Mouse (Mus musculus): ENCODE results near the gene Sin3b.
"Not testable (repeated sequence)": the region's sequence is repeated elsewhere in the genome, so short reads cannot be mapped to it uniquely, and the experiment has no call there.

Gene Sin3b

DNA sequence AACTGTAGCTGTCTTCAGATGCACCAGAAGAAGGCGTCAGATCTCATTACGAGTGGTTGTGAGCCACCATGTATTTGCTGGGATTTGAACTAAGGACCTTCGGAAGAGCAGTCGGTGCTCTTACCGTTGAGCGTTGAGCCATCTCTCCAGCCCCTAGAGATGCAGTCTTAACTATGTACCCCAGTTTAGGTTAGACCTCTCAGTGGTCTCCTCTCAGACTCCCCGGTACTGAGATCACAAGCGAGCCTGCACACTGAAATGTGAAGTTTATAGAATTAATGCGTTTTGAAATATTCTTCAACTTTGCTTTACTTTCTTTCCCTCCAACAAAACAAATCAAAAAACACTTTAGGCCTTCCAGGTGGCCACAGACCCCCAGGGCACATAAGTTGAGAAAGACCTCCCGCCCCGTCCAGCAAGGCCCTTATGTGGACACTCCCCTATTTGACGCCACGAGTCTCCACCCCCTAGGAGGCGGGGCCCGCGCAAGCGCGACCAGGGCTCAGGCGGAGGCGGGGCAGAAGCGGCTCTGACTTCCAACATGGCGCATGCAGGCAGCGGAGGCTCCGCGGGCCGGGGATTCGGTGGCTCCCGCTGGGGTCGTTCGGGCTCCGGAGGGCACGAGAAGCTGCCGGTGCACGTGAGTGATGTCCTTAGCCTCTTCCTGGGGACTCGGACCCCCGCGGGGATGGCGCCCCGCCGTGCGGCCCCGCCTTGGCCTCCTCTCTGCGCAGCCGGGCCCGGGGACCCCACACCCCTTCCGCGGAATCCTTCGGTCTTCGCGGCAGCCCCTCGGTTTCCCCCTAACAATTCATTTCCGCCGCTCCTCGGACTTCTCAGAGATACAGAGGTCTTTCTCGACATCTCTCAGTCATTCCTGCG lies at the start of gene Sin3b:
Gene Sin3b (plus strand): TSS at position 517 of the 882 bp plus-strand sequence.
- peak; percentile 62 for DNase-seq (ENCODE audit: extremely low spot score, low read depth, low spot score)

DNA sequence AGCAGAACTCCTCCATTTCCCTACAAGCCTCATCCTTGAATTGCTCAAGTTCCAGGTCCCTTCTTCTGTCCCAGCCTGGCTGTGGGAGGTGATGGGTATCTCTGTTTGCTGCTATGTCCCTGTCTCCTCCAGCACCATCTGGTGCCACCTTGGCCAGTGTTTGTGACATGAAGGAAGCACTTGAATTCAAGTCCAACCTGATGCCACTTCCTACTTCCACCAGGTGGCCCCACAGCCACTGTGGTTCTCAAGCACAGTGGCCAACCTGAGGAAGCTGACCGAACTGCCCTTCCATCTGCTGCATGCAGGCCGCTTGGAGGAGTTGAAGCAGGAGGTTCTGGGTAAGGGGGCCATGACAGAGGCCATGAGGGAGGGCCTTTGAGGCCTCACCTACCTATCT lies 48.9 kb upstream of the Sin3b start:
- DNase-seq (ENCODE audit: extremely low spot score, low read depth, low spot score): no peak

DNA sequence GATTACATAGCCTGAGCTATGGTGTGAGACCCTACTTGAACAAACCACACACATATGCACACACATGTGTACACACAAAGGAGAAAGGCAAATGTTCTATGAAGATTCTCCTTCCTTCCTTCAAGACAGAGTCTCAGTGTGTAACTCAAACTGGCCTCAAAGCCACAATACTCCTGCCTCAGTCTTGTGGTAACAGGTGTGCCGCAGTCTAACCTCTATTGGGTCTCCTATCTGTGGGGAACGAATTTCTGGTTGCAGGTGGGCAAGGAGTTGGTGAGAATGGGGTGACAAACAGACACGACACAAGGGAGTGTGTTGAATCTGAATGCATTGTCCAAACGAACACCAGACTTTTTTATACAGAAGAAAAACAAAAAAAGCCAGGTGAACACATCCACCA lies 46.6 kb upstream of the Sin3b start:
- DNase-seq (ENCODE audit: extremely low spot score, low read depth, low spot score): no peak

DNA sequence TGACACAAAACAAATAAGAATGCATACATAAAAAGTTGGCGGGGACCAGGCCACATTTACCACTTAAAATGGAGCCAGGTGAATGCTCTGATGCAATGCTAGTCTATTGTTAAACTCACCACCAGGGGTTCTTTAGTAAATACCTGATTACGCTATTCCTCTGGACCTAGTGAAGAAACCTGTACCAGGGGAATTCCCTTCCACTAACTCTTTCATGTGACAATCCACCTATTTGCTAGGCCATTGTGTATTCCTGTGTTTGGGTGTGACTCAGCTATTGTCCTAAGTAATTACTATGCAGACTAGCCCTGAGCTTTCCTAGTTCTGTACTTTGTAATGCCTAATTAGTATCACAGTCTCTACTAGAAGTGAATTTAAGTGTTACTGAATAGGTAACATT lies 46.2 kb upstream of the Sin3b start:
- DNase-seq (ENCODE audit: extremely low spot score, low read depth, low spot score): not testable (repeated sequence)

DNA sequence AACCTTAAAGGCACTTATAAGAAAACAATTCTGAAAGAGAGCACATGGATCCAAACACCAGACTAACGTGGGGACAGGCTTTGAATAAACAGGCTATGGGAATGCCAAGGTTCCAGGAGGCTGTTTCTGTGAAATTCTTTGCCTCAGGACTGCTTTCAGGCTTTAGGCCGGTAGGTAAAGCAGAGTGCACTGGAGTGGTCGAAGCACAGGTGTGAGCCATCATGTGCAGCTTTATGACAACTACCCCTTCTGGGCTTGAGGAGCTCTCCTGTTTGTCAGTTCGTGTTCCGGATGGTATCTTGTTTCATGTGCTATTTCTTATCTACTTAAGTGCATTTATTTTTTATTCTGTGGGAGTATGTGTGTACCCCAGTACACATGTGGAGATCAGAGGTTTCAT lies 45.8 kb upstream of the Sin3b start:
- no peak for DNase-seq (ENCODE audit: extremely low spot score, low read depth, low spot score)

DNA sequence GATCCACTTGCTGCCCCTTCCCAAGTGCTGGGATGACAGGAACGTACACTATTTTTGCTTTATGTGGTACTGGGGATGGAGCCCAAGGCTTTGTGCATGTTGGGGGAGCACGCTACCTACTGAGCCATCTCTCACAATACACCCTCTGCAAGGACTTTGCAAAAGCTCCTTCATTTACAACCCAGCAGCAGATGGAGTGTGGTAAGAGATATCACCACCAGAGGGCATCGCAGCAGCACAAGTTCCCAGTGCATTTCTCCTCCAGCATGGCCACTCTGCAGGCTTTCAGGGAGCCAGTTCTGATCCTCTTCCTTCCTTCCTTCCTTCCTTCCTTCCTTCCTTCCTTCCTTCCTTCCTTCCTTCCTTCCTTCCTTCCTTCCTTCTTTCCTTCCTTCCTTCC lies 43.0 kb upstream of the Sin3b start:
- DNase-seq (ENCODE audit: extremely low spot score, low read depth, low spot score): peak; percentile 26

DNA sequence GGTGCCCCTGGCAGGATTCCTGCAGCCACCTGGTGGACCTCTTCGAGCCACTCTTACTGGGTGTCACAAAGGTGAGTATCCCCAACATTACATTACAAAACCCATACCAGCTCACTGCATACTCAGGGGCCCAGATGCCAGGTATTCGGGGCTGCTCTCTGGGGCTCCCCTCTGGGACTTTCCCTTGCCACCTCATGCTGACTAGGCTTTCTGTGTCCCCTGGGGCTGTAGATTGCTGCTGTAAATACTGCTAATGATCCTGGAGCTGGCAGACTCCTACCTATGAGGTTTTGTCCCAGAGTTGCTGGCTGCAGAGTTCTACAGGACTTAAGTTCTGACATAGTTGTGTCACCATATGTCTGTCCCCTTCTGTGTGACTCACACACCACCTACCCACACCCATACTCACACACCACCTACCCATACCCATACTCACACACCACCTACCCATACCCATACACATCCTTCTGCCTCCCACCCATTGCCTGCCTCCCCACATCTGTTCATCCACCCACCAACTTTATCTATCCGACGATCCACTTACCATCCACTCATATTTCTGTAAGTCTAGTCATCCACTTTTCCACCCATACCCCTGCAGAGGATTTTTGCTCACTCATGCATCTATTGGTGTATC lies 40.9 kb upstream of the Sin3b start:
- no peak for DNase-seq (ENCODE audit: extremely low spot score, low read depth, low spot score)

DNA sequence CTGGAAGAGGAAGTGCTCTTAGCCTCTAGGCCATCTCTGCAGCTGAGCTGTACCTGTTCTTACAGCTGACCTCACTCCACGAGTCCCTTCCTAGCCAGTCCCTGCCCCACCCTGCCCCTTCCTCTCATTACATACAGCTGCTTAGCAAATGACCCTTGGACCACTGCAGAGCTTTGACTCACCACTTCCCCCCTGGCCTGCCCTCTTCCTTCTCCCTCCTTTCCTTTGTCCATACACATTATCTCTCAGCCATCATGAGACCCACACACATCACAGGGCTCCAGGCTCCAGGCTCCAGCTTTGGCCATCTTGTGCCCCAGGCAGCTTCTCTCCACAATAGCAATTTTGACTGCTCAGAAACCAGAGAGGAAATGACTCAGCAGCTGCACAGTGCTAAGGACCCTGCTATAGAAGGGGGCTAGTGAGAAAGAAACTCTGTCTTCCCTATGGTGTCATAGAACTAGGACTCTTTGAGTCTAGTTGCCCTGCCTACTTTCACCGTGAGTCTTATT lies 40.0 kb upstream of the Sin3b start:
- DNase-seq (ENCODE audit: extremely low spot score, low read depth, low spot score): no peak

DNA sequence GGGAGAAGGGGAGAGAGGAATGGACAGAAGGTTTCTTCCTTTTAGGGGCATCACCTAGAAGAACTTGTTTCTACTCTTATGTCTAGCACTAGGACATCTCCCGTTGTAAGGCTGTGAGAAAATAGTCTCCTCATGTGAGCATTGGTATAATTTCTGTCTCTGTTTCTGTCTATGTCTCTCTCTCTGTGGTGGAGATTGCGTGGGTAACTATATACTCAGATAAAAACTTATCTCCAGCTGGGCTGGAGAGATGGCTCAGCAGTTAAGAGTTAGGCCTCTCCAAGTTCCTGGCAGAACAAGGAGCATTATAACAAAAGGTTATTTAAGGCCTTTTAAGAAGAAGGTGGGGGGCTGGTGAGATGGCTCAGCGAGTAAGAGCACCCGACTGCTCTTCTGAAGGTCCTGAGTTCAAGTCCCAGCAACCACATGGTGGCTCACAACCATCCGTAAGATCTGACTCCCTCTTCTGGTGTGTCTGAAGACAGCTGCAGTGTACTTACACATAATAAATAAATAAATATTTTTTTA lies 39.4 kb upstream of the Sin3b start:
- not testable (repeated sequence) for DNase-seq (ENCODE audit: extremely low spot score, low read depth, low spot score)

DNA sequence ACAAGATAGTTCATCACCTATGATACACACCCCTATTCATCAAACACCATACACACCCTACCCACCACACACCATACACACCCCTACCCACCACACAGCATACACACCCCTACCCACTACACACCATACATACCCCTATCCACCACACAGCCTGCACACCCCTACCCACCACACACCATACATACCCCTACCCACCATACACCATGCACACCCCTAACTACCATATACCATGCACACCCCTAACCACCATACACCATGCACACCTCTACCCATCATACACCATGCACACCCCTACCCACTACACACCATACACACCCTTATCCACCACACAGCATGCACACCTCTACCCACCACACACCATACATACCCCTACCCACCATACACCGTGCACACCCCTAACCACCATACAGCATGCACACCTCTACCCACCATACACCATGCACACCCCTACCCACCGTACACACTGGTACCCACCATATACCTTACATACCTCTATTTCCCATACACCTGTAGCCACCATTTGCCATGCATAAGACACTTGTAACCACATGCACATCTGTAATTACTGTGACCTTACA lies 24.6 kb upstream of the Sin3b start:
- no peak for DNase-seq (ENCODE audit: extremely low spot score, low read depth, low spot score)

DNA sequence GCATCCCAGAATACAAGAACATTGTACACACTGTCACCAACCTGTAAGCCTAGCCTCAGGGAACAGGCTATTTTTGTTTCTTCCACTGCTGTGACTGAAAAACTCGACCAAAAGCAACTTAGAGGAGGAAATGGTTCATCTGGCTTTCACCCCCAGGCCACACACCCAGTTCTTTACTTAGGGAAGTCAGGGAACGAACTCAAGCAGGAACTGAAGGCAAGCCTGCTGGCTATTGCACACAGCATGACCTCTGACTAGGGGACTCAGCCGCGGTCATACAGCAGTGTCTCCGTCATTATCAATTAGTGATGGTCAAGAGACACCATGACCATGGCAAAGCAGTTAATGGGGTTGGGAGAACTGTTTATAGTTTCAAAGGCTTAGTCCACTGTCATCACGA lies 10.5 kb upstream of the Sin3b start:
- no peak for DNase-seq (ENCODE audit: extremely low spot score, low read depth, low spot score)

DNA sequence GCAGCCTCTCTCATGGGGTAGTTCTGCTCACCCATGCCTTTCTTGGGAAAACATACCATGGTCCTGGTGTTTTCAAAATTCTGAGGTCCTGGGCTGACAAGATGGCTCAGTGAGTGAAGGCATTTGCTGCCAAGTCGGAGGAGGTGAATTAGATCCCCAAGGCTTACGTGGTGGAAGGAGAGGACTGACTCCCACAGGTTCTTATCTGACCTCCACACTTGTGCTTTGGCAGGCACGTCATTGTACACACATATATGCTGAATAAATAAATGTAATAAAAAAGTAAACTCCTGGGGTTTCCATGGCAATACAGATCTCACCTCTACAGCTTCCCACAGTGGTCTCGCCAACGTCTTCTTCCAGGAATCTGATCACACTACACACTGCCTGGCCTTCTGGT lies 6.5 kb upstream of the Sin3b start:
- DNase-seq (ENCODE audit: extremely low spot score, low read depth, low spot score): no peak

DNA sequence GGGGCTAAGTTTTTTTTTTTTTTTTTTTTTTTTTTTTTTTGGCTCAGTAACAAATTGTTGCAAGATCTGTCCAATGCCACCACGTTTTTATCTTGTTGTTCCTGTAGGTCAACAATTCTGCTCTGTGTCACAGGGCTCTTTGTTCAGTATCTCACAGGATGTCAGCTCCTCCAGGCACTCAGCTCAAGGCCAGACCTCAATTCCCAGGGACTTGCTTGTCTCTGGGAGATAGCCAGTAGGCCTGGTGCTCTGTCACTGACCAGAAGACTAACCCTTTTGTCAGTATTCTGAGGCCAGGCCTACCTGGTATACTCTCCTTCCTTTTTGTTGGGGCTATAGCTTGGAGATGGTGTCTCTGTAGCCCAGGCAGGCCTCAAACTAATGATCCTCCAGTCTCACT lies 2.5 kb upstream of the Sin3b start:
- no peak for DNase-seq (ENCODE audit: extremely low spot score, low read depth, low spot score)

DNA sequence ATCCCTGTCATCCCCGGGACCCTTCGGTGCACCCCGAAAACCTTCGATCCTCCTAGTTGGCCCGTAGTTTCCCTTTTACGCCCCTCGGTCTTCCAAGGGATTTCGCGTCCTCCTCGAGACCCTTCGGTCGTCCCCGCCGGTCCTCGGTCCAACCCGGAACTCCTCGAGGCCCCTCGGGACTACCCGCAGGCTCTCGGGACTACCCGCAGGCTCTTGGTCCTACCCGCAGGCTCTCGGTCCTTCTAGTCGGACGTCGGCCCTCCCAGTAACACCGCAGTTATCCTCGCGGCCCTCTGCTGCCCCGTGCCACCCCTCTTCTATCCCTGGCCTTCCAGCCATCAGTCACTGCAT lies 541 bp downstream of the Sin3b start:
- no peak for DNase-seq (ENCODE audit: extremely low spot score, low read depth, low spot score)

DNA sequence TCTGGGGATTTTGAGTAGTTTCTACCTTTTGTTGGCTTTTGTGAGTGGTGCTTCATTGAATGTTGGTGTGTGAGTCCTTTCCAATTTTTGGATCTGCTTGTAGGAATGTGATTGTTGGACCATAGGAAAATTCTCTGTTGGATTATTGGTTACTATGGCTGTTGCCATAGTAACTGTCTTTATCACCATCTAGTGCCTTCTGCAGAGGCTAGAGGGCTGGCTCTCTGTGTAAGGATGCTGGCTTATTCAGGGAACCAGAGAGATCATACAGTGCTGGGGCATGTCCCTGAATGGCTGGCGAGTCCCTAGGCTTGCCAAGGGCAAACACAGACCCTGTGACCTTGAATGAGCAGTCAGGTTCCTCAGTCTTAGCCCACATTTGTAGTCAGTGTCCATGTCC lies 5.6 kb downstream of the Sin3b start:
- no peak for DNase-seq (ENCODE audit: extremely low spot score, low read depth, low spot score)

DNA sequence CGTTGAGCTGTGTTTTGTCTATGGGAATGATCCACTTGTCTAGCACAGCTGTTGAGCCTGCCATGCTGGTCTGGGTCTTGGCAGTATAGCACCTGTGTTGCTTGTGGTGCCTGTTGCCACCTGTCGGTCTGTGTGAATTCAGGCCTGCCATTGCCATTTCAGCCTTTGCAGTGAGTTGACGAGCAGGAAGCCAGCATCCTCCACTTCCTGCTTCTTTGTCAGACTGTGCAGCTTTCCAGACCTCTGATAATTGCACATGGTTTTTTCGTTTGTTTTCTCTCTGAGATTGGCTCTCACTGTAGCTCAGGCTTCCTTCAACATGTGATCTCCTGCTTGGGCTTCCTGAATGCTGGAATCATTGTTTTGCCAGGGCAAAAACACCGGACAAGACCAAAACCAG lies 11.9 kb downstream of the Sin3b start:
- DNase-seq (ENCODE audit: extremely low spot score, low read depth, low spot score): no peak

DNA sequence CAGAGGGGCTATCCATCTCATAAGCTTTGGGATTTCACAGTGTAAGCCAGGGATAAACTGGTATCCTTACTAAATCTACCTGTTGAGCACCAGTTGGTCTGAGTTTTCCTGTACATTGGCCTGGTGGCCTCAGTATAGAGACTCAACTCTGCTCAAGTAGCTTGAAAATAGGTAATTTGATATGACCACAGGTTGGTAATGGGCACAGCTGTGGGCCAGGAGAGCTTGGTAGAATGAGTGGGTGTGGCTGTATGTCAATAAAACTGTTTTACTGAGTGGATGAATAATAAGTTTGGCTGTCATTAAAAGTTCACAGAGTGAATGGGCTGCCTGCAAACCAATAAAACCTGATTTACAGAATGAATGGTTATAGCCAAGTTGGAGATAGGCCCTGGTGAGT lies 13.8 kb downstream of the Sin3b start:
- DNase-seq (ENCODE audit: extremely low spot score, low read depth, low spot score): no peak

DNA sequence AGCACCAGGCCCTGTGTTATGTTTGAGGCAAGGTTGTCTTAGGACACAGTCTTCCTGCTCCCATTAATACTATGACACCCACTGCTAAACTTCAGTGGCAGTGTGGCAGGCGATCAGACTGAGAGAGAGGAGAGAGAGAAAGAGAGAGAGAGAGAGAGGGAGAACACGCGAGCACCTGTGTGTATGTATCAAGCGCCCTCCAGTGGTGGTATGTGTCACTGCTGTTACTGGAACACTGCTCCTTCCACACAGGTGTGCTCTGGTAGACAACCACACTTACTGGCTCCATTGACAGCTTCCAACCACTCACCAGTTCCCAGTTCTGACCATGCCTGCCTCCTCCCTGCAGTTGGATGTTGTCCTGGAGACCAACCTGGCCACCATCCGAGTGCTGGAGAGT lies 23.0 kb downstream of the Sin3b start:
- peak; percentile 14 for DNase-seq (ENCODE audit: extremely low spot score, low read depth, low spot score)

DNA sequence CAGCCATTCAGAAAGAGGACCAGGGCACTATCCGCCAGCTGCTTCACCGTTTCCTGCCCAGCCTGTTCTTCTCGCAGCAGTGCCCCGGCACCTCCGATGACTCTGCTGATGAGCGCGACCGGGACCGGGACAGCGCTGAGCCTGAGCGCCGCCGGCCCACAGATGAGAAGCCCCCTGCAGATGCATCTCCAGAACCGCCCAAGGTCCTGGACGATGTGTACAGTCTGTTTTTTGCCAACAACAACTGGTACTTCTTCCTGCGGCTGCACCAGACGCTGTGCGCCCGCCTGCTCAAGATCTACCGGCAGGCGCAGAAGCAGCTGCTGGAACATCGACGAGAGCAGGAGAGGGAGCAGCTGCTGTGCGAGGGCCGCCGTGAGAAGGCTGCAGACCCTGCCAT lies 26.8 kb downstream of the Sin3b start:
- no peak for DNase-seq (ENCODE audit: extremely low spot score, low read depth, low spot score)

DNA sequence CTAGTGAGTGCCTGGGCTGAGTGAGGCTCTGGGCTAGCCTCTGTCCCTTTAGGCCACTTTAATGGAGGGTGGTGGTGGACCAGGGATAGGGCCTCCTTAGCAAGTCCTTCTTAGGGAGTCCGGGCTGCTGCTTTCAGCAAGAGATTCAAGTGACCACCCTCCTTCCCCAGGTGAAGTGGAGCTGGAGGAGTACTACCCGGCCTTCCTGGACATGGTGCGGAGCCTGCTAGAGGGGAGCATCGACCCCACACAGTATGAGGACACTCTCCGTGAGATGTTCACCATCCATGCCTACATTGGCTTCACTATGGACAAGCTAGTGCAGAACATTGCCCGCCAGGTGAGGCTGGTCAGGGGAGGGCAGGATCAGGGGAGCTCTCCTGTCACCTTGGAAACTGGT lies 27.2 kb downstream of the Sin3b start:
- no peak for DNase-seq (ENCODE audit: extremely low spot score, low read depth, low spot score)

DNA sequence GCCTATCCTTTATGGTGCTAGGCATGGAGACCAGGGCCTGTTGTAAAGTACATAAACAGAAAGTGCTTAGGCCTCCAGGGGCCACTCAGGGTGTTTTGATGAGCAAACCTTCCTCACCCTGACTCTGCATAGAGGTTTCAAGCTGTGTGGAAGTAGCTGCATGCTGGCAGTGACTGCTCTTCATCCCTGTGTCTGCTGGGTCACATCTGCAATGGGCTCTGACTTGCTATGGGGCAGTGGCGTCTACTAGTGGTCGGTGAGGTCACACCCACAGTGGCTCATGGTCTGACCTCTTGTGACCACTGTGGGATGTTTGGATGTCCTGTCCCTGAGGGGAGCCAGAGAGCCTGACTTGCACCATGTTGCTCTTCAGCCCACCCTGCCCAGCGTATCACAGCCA lies 28.0 kb downstream of the Sin3b start:
- DNase-seq (ENCODE audit: extremely low spot score, low read depth, low spot score): no peak

DNA sequence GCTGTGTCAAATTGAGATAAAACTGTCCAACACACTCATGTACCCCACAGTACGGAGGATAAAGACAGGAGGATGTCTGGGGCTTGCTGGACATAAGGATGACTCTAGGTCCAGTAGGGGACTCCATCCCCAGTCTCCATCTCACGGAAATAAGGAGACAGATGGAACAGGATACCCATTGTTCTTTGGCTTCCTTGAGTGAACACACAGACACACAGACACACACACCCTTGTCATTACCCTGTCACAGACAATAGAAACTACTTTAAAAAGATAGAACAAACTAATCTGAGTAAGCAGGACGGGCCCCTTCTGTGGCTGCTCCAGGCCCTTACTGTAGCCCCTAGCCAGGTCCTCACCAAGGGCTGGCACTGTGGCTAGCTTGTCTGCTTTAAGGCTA lies 29.2 kb downstream of the Sin3b start:
- DNase-seq (ENCODE audit: extremely low spot score, low read depth, low spot score): no peak

Data from hindlimb bud, embryonic 11.5 days (tissue).